Mouse (Mus musculus) C2C12 (cell line): ENCODE measurements around the gene Banp.

Experiments used
- CEBPB ChIP-seq: IDR thresholded peaks from one replicate; pipeline ENCODE4 v1.6.1; 2011; ENCODE audit warnings: low read depth, mild to moderate bottlenecking, control low read depth, moderate library complexity
- CTCF ChIP-seq: IDR thresholded peaks from one replicate; pipeline ENCODE4 v1.5.1; 2011; ENCODE audit not compliant: control insufficient read depth, insufficient read depth, insufficient read length
- MAX ChIP-seq: IDR thresholded peaks from one replicate; pipeline ENCODE4 v1.6.1; 2011; ENCODE audit warnings: mild to moderate bottlenecking, control low read depth

- TF ChIP-seq CTCF (no peak), MAX (no peak), CEBPB (no peak)
Measured at GRCm38 (mm10) chr8:121968542-121968941, 19.0 kb downstream of the Banp start.
